Mouse (Mus musculus): Measurements from ENCODE around the gene Ttc23.

- TF ChIP-seq CTCF (conservative IDR thresholded peaks at IDR 0.05; ENCODE audit: low read length) (no peak), NANOG (IDR thresholded peaks at IDR 0.05; ENCODE audit: borderline replicate concordance, low read length) (no peak), POU5F1 (IDR thresholded peaks at IDR 0.05; ENCODE audit: borderline replicate concordance, low read length) (no peak)
Measured at GRCm38 (mm10) chr7:67634210-67634609, 13.0 kb upstream of the Ttc23 start.
